Mouse (Mus musculus) frontal cortex, adult 2 months (tissue): ENCODE results near the gene Clcn5. TPM values are rescaled to one million over a fixed set of nuclear protein-coding genes. Genes with fewer than 3 reads are reported as not detected.
A peak's percentile ranks its signal among the peaks of the same experiment; 100 is the strongest.

ENCODE experiments used
- DNase-seq, 2 experiments: peaks; one replicate each; pipeline ENCODE4 v3.0.0; 2022; ENCODE audit warnings: low spot score in 1 of 2; ENCODE audit errors: extremely low spot score in 1 of 2
- polyA plus RNA-seq: library from polyadenylated mRNA; depleted of rRNA; stranded (reverse); fragments of >200 nt; gene quantifications from 2 replicates; pipeline ENCODE4 v1.2.3, GENCODE M21; 2012; rRNA removed

Clcn5 gene
- polyA plus RNA-seq, 1 experiment, result 4.1 TPM

DNA sequence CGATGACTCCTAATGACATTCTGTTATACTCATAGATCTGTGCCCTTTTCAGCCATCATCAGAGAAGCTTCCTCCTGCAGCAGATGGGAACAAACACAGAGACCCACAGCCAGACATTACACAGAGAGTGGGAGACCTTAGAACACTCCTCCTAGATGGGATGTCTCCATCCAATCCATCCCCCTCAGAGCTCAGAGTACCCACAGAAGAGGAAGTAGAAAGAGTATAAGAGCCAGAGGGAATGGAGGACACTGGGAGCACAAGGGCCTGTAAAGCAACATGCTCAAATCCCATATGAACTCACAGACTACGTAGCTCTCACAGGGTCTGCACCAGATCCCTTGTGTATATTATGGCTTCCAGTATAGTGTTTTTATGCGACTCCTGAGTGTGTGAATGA is 115.6 kb downstream of the Clcn5 start:
- no peak for DNase-seq

GRCm38 (mm10) chrX:7197833-7198232 is 121.3 kb downstream of the Clcn5 start:
- DNase-seq, result no peak

GRCm38 (mm10) chrX:7190816-7191215 is 128.3 kb downstream of the Clcn5 start:
- DNase-seq, result no peak

DNA sequence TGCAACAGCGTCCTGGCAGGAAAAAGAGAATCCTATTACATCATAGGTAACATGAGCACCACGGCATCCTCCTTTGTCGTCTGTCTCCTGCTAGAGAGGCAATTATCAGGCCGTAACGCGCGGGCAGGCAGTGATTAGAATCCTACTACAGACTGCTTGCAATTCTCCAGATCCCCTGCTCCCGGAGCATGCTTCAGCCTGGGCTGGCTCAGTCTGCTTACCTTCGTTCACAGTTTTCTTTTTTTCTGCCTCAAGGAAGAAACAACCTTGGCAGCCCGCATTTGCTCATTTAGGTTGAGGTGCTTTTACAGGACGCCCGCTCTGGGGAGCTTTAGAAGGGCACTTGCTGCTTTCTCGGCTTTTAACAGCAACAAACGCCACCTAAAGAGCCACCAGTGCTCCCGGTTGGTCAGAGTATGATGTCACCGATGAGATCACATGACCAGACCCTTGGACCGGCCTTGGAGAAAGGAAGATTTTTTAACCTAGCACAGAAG is 130.8 kb downstream of the Clcn5 start:
- peak in 1 of 2 experiments; percentile 45 for DNase-seq

DNA sequence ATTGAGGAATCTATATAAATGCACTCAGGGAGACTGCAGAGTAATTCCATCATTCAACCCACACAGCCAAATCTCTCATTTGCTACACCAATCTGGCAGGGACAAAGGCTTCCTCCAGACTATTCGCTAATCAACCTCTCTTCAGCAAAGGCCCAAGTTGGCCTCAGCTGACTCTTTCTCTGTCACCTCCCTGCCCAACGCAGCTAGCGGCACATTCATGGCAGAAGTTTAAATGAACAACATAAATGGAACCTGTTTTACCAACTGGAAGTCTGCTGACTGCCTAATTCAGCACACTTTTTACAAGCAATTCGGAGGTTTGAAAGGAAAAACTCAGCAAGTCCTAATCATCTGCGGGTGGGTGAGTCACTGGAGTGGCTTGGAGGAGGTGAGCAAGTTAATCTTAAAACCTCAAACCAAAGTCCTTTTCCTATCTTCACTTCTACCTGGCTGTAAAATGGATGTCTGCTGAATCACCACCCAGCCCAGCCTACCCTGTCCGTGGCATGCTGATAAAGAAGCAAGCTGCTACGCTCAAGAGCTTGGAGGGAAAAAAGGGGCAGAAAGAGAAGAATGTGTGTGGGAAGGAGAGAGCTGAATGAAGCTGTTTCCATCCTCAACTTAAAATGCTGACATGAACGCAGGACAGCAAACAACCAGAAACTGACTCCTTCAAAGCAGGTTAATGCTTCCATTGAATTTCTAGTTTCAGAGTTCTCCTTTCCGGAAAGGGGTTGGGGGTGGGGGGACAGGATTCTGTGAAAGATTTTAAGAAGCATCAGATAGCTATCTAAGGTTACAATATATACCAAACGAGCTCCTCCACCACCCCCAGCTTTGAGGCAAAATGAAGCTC is 131.5 kb downstream of the Clcn5 start:
- DNase-seq, result no peak

- no peak for DNase-seq
Measured at GRCm38 (mm10) chrX:7170156-7170555, 149.0 kb downstream of the Clcn5 start.

GRCm38 (mm10) chrX:7168799-7169198 is 150.4 kb downstream of the Clcn5 start:
- no peak for DNase-seq

DNA sequence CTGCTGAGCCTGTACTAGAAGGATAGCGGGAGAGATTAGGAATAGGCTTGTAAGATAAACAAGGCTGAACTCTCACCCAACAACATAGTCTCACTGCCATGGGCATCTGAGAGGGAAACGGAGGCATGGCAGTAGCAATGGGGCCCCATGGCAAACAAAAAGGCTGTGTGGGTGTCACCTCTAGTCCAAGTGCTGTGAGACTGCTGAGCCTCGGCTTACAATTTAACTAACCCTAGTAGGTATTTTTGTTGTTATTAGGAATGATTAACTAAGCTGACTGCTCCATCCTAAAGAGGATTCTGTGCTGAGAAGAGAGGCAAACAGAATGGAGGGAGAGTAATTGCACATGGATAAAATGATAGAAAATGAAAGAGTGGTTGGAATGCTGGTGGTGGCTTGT is 161.2 kb downstream of the Clcn5 start:
- no peak for DNase-seq

DNA sequence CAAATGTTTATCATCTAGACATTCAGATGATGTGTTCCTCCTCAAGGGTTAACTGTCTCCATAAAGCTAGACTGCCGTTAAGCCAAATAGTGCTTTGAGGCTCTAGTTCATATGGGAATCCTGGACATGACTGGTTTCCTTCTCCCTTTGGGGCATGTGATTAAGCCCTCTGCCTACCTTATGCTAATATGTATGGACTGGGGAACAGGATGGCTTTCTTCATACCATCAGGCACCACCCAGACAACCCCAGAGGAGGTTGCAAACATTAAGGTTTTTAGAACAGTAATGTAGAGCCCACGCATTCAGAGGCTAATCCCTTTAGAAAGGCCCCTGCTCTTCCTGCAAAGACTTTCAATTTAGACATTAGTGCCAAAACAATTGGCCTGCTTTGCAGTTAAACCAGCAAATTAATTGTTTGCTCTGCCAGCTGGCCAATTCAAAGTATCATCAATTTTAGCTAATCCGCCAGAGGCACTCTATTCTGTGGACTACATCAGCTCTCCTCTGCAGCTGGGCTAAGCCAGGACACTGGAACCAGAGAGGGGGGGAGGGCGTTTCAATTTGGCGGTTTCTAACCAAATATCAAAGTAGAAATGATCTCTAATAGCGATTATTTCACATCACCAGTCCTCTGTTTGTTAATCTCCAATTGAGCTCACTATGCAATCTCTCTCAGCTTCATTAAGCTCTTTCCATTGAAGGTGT is 163.0 kb downstream of the Clcn5 start:
- DNase-seq, result no peak

- DNase-seq, result no peak
Measured at GRCm38 (mm10) chrX:7150129-7150528, 169.0 kb downstream of the Clcn5 start.

GRCm38 (mm10) chrX:7146156-7146555 is 173.0 kb downstream of the Clcn5 start:
- DNase-seq, result no peak

DNA sequence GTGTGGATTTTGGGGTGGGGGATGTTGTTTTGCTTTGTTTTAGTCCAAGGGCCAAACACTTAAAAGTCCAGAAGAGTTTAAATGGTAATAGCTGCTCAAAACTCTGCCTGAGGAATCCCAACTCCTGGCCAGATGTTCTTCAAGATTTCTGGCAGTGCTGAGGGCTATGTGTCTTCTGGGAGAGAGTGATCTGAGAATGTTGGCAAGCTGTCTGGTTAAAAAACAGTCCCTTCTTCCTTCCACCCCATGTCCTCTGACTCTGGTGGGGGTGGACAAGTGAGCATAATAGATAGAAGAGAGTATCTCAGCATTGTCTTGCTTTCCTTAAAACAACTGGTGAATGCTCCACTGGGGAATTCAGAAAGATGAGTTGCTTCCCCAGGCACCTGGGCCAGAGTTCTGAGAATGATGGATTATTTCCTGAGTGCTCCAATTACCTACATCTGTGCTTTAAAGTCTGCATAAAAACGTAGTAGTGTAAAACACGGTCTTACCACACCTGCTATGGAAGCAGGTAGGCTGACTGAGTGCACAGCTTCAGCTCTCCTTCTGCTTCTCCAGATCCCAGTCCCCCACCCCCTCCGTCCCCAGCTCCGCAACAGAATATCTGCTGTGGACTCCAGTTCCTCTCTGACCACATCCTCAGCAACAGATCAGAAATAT is 197.4 kb downstream of the Clcn5 start:
- DNase-seq, result no peak

DNA sequence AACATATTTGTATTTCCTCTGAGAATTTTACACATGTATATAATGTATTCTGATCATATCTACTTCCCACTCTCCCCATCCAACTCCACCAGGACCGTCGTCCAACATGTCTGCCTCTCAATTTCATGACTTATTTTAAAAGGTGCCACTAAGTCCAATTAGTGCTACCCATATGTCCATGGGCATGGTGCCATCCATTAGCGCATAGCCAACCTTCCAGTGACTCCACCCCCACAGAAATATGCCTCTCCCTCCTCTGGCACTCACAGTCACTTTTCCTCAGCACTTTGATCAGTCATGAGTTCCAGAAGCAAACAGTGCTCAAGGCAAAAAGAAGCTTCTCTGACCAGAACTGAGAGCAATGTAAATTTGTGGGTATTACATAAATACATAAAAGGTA is 204.3 kb downstream of the Clcn5 start:
- no peak for DNase-seq

Other genes with a start within 250 kb of the Clcn5 start
- gene Usp27x, start 56.5 kb upstream of the Clcn5 start, polyA plus RNA-seq, result 5.3 and 5.9 TPM in 2 replicates